ENCODE assay signal across 28 mouse cellular contexts in the genomic region with DNA sequence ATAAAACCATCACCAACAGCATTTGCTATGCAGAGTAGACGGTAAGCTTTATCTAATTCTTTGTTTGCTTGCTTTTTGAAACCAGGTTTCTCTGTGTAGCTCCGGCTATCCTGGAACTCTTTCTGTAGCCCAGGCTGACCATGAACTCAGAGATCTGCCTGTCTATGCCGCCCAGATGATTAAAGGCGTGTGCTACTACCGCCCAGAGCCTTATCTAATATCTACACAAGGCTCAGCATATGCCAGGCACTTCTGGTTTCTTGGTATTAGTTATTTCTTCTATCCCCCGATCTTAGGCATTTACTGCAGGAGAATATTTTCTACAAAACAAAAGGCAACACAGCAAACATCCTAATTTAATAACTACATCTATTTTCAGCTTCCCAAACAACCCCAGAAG. TPM values are rescaled to one million over a fixed set of nuclear protein-coding genes. Genes with fewer than 3 reads are reported as not detected.
DNase-seq lines count a peak whose midpoint lies in the region; ATAC-seq and TF ChIP-seq lines count a peak whose summit lies in the region.
"Had no signal": no experiment of that assay in that cellular context is flagged by ENCODE, and none has a peak within 500 bp of the region (broad histone marks: within the 10 kb centered on the region; RNA-seq: fewer than 3 reads in every experiment).

No protein-coding gene starts in this region.

- TF ChIP-seq RAD21 in MEL (IDR thresholded peaks at IDR 0.05; ENCODE audit: low read depth, low read length) = no peak

- no peak overlapping the region for H3K4me3 ChIP-seq in MEL (ENCODE audit: control insufficient read depth in 1 of 2, insufficient read depth in 1 of 2, low read depth in 2 of 2, low read length in 2 of 2)
- H3K4me3 ChIP-seq in liver, embryonic 11.5 days (ENCODE audit: low read depth, low read length) = no peak overlapping the region
- no peak overlapping the region for H3K4me3 ChIP-seq in liver, embryonic 16.5 days (ENCODE audit: low read depth, low read length)
- H3K4me3 ChIP-seq: forebrain, embryonic 15.5 days; heart, embryonic 12.5 days; layer of hippocampus, adult 2 months; megakaryocyte, embryonic 14.5 days; neural tube, embryonic 15.5 days had no signal

- H3K9me3 ChIP-seq in MEL (replicated peaks; ENCODE audit: insufficient read depth, low read length) = no peaks in the 10 kb centered on the region
- H3K9me3 ChIP-seq in liver, embryonic 11.5 days (ENCODE audit: control insufficient read depth, low read length) = no peaks in the 10 kb centered on the region
- no peaks in the 10 kb centered on the region for H3K9me3 ChIP-seq in liver, embryonic 16.5 days (replicated peaks; ENCODE audit: control insufficient read depth, low read length)
- H3K9me3 ChIP-seq: forebrain, embryonic 15.5 days; heart, embryonic 12.5 days; megakaryocyte, embryonic 14.5 days; neural tube, embryonic 15.5 days had no signal

- H3K4me1 ChIP-seq in MEL (ENCODE audit: control insufficient read depth in 1 of 2, insufficient read depth in 2 of 2, low read length in 2 of 2) = peaks cover 3 to 10% of the 10 kb centered on the region in 2 experiments; a peak in 3 of 4 replicates
- peaks cover 7% of the 10 kb centered on the region for H3K4me1 ChIP-seq in liver, embryonic 11.5 days (replicated peaks; ENCODE audit: control insufficient read depth, insufficient read depth, low read length)
- H3K4me1 ChIP-seq in liver, embryonic 16.5 days (ENCODE audit: control insufficient read depth, low read depth, low read length) = peaks cover 16% of the 10 kb centered on the region
- H3K4me1 ChIP-seq: forebrain, embryonic 15.5 days; megakaryocyte, embryonic 14.5 days; neural tube, embryonic 15.5 days had no signal

- peak; percentile 42 to 48; a peak in 2 of 4 replicates for TF ChIP-seq EP300 in MEL (IDR thresholded peaks at IDR 0.05; ENCODE audit: low read depth in 1 of 2, low read length in 2 of 2)

- no peak overlapping the region for H3K4me2 ChIP-seq in liver, embryonic 11.5 days
- peak overlapping the region; percentile 41 for H3K4me2 ChIP-seq in liver, embryonic 16.5 days (ENCODE audit: low read depth, low read length)
- H3K4me2 ChIP-seq: forebrain, embryonic 15.5 days; heart, embryonic 12.5 days; hindbrain, embryonic 14.5 days; neural tube, embryonic 15.5 days had no signal

- peaks cover 15 to 42% of the 10 kb centered on the region in 2 experiments for H3K36me3 ChIP-seq in MEL (ENCODE audit: control insufficient read depth in 1 of 2, insufficient read depth in 2 of 2, low read length in 2 of 2)
- peaks cover 73% of the 10 kb centered on the region for H3K36me3 ChIP-seq in liver, embryonic 11.5 days (ENCODE audit: control insufficient read depth, insufficient read depth, low read length)
- peaks cover 73% of the 10 kb centered on the region for H3K36me3 ChIP-seq in liver, embryonic 16.5 days (ENCODE audit: control insufficient read depth, insufficient read depth)

- intact Hi-C loops in heart, postnatal 36 days (cut with DNase I) = no loop called here

- DNase-seq in MEL (ENCODE audit: low read depth, low spot score) = peak; percentile 40
- peak; percentile 53 for DNase-seq in c-Kit-positive CD71-positive TER-119-positive erythroid progenitor cells, embryonic 14.5 days (ENCODE audit: low spot score)
- no peak for DNase-seq in liver, embryonic 11.5 days (ENCODE audit: low spot score)
- DNase-seq in testis, postnatal 10 days (ENCODE audit: low spot score) = no peak
- DNase-seq in adrenal gland, postnatal 25 days = no peak
- DNase-seq in heart, postnatal 36 days = no peak
- no peak for DNase-seq in natural killer cell, adult 2 months (ENCODE audit: low spot score in 2 of 2)
- DNase-seq: adrenal gland, adult 2 months; cerebellum, adult 18-20 months; cerebellum, postnatal 10 days; gastrocnemius, postnatal 36 days; heart, adult 18-20 months; kidney, adult 11 months; kidney, postnatal 14 days; lung, postnatal 36 days; midbrain, embryonic 14.5 days; retina, postnatal 1 day; right cerebral cortex, postnatal 14 days had no signal

- no peaks in the 10 kb centered on the region; the same call in 1 of the 2 replicates for H3K79me2 ChIP-seq in MEL (ENCODE audit: control insufficient read depth, insufficient read depth, low read length, poor library complexity)

- no peaks in the 10 kb centered on the region for H3K27me3 ChIP-seq in MEL (ENCODE audit: control insufficient read depth in 1 of 2, insufficient read depth in 2 of 2, low read length in 2 of 2)
- no peaks in the 10 kb centered on the region for H3K27me3 ChIP-seq in liver, embryonic 11.5 days (replicated peaks; ENCODE audit: control insufficient read depth, insufficient read depth, low read length)
- H3K27me3 ChIP-seq in liver, embryonic 16.5 days (ENCODE audit: control insufficient read depth, insufficient read depth, low read depth, low read length) = no peaks in the 10 kb centered on the region
- H3K27me3 ChIP-seq: forebrain, embryonic 15.5 days; heart, embryonic 12.5 days; megakaryocyte, embryonic 14.5 days; neural tube, embryonic 15.5 days had no signal

- no peak for TF ChIP-seq CTCF in MEL (IDR thresholded peaks at IDR 0.05 in 2 of 3, conservative IDR thresholded peaks at IDR 0.05 in 1 of 3; ENCODE audit: control insufficient read depth in 1 of 3, insufficient read depth in 1 of 3, low read depth in 2 of 3, low read length in 3 of 3, poor library complexity in 1 of 3, severe bottlenecking in 1 of 3)

- peak; percentile 93 for ATAC-seq in liver, embryonic 11.5 days (replicated peaks; ENCODE audit: low FRiP score)
- ATAC-seq in liver, embryonic 16.5 days (ENCODE audit: low read depth) = peak; percentile 97
- ATAC-seq: activated CD4-positive, CD25-positive, alpha-beta regulatory T cell, adult 4 months; CD4-positive, CD25-positive, alpha-beta regulatory T cell, adult 4 months; forebrain, embryonic 15.5 days had no signal

- no peak for TF ChIP-seq POLR2A in MEL (IDR thresholded peaks at IDR 0.05; ENCODE audit: control insufficient read depth in 1 of 2, insufficient read depth in 1 of 2, low read depth in 1 of 2, low read length in 2 of 2, poor library complexity in 1 of 2)

- 57% methylated on average over 6 of the region's 6 CpGs for WGBS in liver, embryonic 11.5 days
- 28% methylated on average over 6 of the region's 6 CpGs for WGBS in liver, embryonic 16.5 days (ENCODE audit: insufficient replicate concordance)

- no peak overlapping the region for H3K27ac ChIP-seq in MEL (ENCODE audit: control insufficient read depth, low read depth, low read length)
- H3K27ac ChIP-seq in liver, embryonic 11.5 days (ENCODE audit: low read depth, low read length) = no peak overlapping the region; the same call in 1 of the 2 replicates
- H3K27ac ChIP-seq in liver, embryonic 16.5 days (ENCODE audit: low read length) = peak overlapping the region; percentile 65; the same call in 1 of the 2 replicates
- H3K27ac ChIP-seq: forebrain, embryonic 15.5 days; hindbrain, embryonic 14.5 days; layer of hippocampus, adult 2 months; neural tube, embryonic 15.5 days had no signal

- H3K9ac ChIP-seq in MEL (ENCODE audit: control insufficient read depth, low read depth, low read length, poor library complexity, severe bottlenecking) = no peak overlapping the region
- no peak overlapping the region for H3K9ac ChIP-seq in liver, embryonic 11.5 days (ENCODE audit: low read depth, low read length)
- no peak overlapping the region for H3K9ac ChIP-seq in liver, embryonic 16.5 days (ENCODE audit: low read depth, low read length)
- H3K9ac ChIP-seq: forebrain, embryonic 15.5 days; heart, embryonic 12.5 days; hindbrain, embryonic 14.5 days; neural tube, embryonic 15.5 days had no signal

TF ChIP-seq in MEL, 35 proteins besides CTCF, POLR2A, EP300 and RAD21 (continues in another document):
- no peak for TF ChIP-seq TBP (IDR thresholded peaks at IDR 0.05; ENCODE audit: low read depth, low read length)
- TF ChIP-seq TCF12 (IDR thresholded peaks at IDR 0.05; ENCODE audit: low read depth, low read length) = peak; percentile 60
- peak; percentile 48 for TF ChIP-seq TAL1 (IDR thresholded peaks at IDR 0.05; ENCODE audit: low read length)
- no peak for TF ChIP-seq USF1 (IDR thresholded peaks at IDR 0.05; ENCODE audit: low read depth, low read length)
- no peak for TF ChIP-seq MAZ (IDR thresholded peaks at IDR 0.05; ENCODE audit: low read depth, low read length)
- no peak for TF ChIP-seq MAFK (IDR thresholded peaks at IDR 0.05; ENCODE audit: borderline replicate concordance, low read depth, low read length)
- TF ChIP-seq E2F4 (IDR thresholded peaks at IDR 0.05; ENCODE audit: borderline replicate concordance, low read depth, low read length) = no peak
- TF ChIP-seq ETS1 (IDR thresholded peaks at IDR 0.05; ENCODE audit: low read depth, low read length) = peak; percentile 24; the same call in 1 of the 2 replicates
- TF ChIP-seq GATA1 (IDR thresholded peaks at IDR 0.05; ENCODE audit: low read depth, low read length) = peak; percentile 76
- TF ChIP-seq ELF1 (IDR thresholded peaks at IDR 0.05; ENCODE audit: low read depth, low read length) = no peak

RNA-seq across cellular contexts. Expression of a gene that starts 15.0 kb away (rescaled TPM):
- total RNA-seq in MEL (2012; rRNA removed) = 0.46 and 0.50 TPM in 2 replicates
- 1 to 10 TPM in 1 of 2 experiments, not detected in 1; 1.4 TPM for polyA plus RNA-seq in MEL (2012; ENCODE audit: insufficient read depth in 1 of 2, insufficient read length in 2 of 2, low read depth in 1 of 2, low replicate concordance in 2 of 2, missing spikeins in 1 of 2)
- polyA plus RNA-seq in liver, embryonic 11.5 days (2014; fragmentation: Nextera tagmentation; extraction: Ambion mirVana) = 3.5 and 4.1 TPM in 2 replicates
- polyA plus RNA-seq in liver, embryonic 16.5 days (2015; fragmentation: Nextera tagmentation; extraction: Ambion mirVana) = 0.68 and 0.71 TPM in 2 replicates
- total RNA-seq in adrenal gland, postnatal 25 days (2021) = 3.2 and 4.5 TPM in 2 replicates
- total RNA-seq in heart, postnatal 36 days (2021) = 1 to 10 TPM; 5.1 to 8.5 TPM
- total RNA-seq: monocyte, adult 5-6 weeks had no signal

RNA-seq across cellular contexts. Expression of a gene that starts 21.8 kb away (rescaled TPM):
- total RNA-seq in MEL (2012; rRNA removed) = 55.2 and 58.8 TPM in 2 replicates
- 10 to 100 TPM in 1 of 2 experiments, not detected in 1; 84.4 TPM for polyA plus RNA-seq in MEL (2012; ENCODE audit: insufficient read depth in 1 of 2, insufficient read length in 2 of 2, low read depth in 1 of 2, low replicate concordance in 2 of 2, missing spikeins in 1 of 2)
- 81.0 and 82.2 TPM in 2 replicates for polyA plus RNA-seq in liver, embryonic 11.5 days (2014; fragmentation: Nextera tagmentation; extraction: Ambion mirVana)
- 17.5 and 19.7 TPM in 2 replicates for polyA plus RNA-seq in liver, embryonic 16.5 days (2015; fragmentation: Nextera tagmentation; extraction: Ambion mirVana)
- total RNA-seq in adrenal gland, postnatal 25 days (2021) = 32.1 and 39.6 TPM in 2 replicates
- 10 to 100 TPM; 19.6 to 20.4 TPM for total RNA-seq in heart, postnatal 36 days (2021)

RNA-seq across cellular contexts. Expression of a gene that starts 33.9 kb away (rescaled TPM):
- total RNA-seq in MEL (2012; rRNA removed) = 0.08 and 0.20 TPM in 2 replicates
- polyA plus RNA-seq in MEL (2012; ENCODE audit: insufficient read depth in 1 of 2, insufficient read length in 2 of 2, low read depth in 1 of 2, low replicate concordance in 2 of 2, missing spikeins in 1 of 2) = under 1 TPM in 1 of 2 experiments, not detected in 1; 0.68 TPM
- 6.2 and 7.2 TPM in 2 replicates for polyA plus RNA-seq in liver, embryonic 11.5 days (2014; fragmentation: Nextera tagmentation; extraction: Ambion mirVana)
- 6.0 and 7.1 TPM in 2 replicates for polyA plus RNA-seq in liver, embryonic 16.5 days (2015; fragmentation: Nextera tagmentation; extraction: Ambion mirVana)
- 20.4 and 30.0 TPM in 2 replicates for total RNA-seq in adrenal gland, postnatal 25 days (2021)
- total RNA-seq in heart, postnatal 36 days (2021) = 10 to 100 TPM; 27.4 to 31.6 TPM

Comparison
In these comparisons a context has a peak if more than half of its experiments do, and no peak if none do; other contexts are left out.
1. DNase-seq: peak in MEL (single experiment) and c-Kit-positive CD71-positive TER-119-positive erythroid progenitor cells, embryonic 14.5 days (single experiment); none in liver, embryonic 11.5 days (single experiment), testis, postnatal 10 days (single experiment), adrenal gland, postnatal 25 days (single experiment), heart, postnatal 36 days (0 of 2) and natural killer cell, adult 2 months (0 of 2).
2. RNA of a gene that starts 33.9 kb away (total RNA-seq): 27.4 to 31.6 TPM in heart, postnatal 36 days and 20.4 to 30.0 TPM in adrenal gland, postnatal 25 days; 0.08 to 0.20 TPM in MEL; every median in the first group is over 10 times any median in the second.